Mouse (Mus musculus): ENCODE results near the gene Trmt2a. TPM values are rescaled to one million over a fixed set of nuclear protein-coding genes. Genes with fewer than 3 reads are reported as not detected.

Gene Trmt2a
- polyA plus RNA-seq, 1 experiment from 2014 or later, result 110 TPM

GRCm38 (mm10) chr16:18213689-18214088 lies 34.8 kb upstream of the Trmt2a start:
- ATAC-seq (replicated peaks; ENCODE audit: low FRiP score, low TSS enrichment, low read depth) (peak; percentile 11), DNase-seq (ENCODE audit: low spot score) (no peak)
- 40% methylated on average over 6 of the region's 6 CpGs for WGBS
- Histone ChIP-seq H3K4me3 (ENCODE audit: low read depth, low read length) (no peak overlapping the region), H3K4me1 (replicated peaks; ENCODE audit: control insufficient read depth, insufficient read depth, low read length) (0 out of 2 replicates have a peak, but pooled peaks cover 4% of the 10 kb centered on the region), H3K27ac (ENCODE audit: low read depth) (no peak overlapping the region), H3K4me2 (ENCODE audit: low read length) (no peak overlapping the region), H3K36me3 (ENCODE audit: control insufficient read depth, insufficient read depth, low read length) (no peaks in the 10 kb centered on the region), H3K9me3 (ENCODE audit: control insufficient read depth, low read length) (no peaks in the 10 kb centered on the region), H3K9ac (ENCODE audit: low read length) (no peak overlapping the region), H3K27me3 (replicated peaks; ENCODE audit: control insufficient read depth, insufficient read depth, low read length) (no peaks in the 10 kb centered on the region)

GRCm38 (mm10) chr16:18214858-18215257 lies 33.6 kb upstream of the Trmt2a start:
- Histone ChIP-seq H3K4me2 (ENCODE audit: low read length) (no peak overlapping the region), H3K4me3 (ENCODE audit: low read depth, low read length) (no peak overlapping the region), H3K9ac (ENCODE audit: low read length) (no peak overlapping the region), H3K36me3 (ENCODE audit: control insufficient read depth, insufficient read depth, low read length) (no peaks in the 10 kb centered on the region), H3K9me3 (ENCODE audit: control insufficient read depth, low read length) (no peaks in the 10 kb centered on the region), H3K27ac (ENCODE audit: low read depth) (no peak overlapping the region), H3K27me3 (replicated peaks; ENCODE audit: control insufficient read depth, insufficient read depth, low read length) (no peaks in the 10 kb centered on the region), H3K4me1 (replicated peaks; ENCODE audit: control insufficient read depth, insufficient read depth, low read length) (peaks cover 7% of the 10 kb centered on the region)
- ATAC-seq (replicated peaks; ENCODE audit: low FRiP score, low TSS enrichment, low read depth) (no peak), DNase-seq (ENCODE audit: low spot score) (no peak)
- 74% methylated on average over 7 of the region's 7 CpGs for WGBS

- no peaks in the 10 kb centered on the region for H3K9me3 ChIP-seq (ENCODE audit: control insufficient read depth, low read length)
- no peak within 1 kb of the TSS for H3K4me3 ChIP-seq (ENCODE audit: low read depth, low read length)
- WGBS, result 87% methylated on average over 4 of the region's 4 CpGs
- H3K36me3 ChIP-seq (ENCODE audit: control insufficient read depth, insufficient read depth, low read length), result peaks cover 7% of the 10 kb centered on the region; the same call in 1 of the 2 replicates
- no peak within 1 kb of the TSS for H3K4me2 ChIP-seq (ENCODE audit: low read length)
- H3K4me1 ChIP-seq (replicated peaks; ENCODE audit: control insufficient read depth, insufficient read depth, low read length), result peaks cover 10% of the 10 kb centered on the region
- no peak within 1 kb of the TSS for H3K9ac ChIP-seq (ENCODE audit: low read length)
- no peaks in the 10 kb centered on the region for H3K27me3 ChIP-seq (replicated peaks; ENCODE audit: control insufficient read depth, insufficient read depth, low read length)
- ATAC-seq (replicated peaks; ENCODE audit: low FRiP score, low TSS enrichment, low read depth) (no peak), DNase-seq (ENCODE audit: low spot score) (no peak)
- H3K27ac ChIP-seq (ENCODE audit: low read depth), result no peak within 1 kb of the TSS
These were observed 30.9 kb upstream of the Trmt2a start, which contains the start of gene Ccdc188 for GRCm38 (mm10) chr16:18217579-18217978. TSS of gene Ccdc188 (plus strand) at chr16:18217879.

GRCm38 (mm10) chr16:18218580-18218996 lies 29.9 kb upstream of the Trmt2a start:
- Histone ChIP-seq H3K9ac (ENCODE audit: low read length) (no peak overlapping the region), H3K4me1 (replicated peaks; ENCODE audit: control insufficient read depth, insufficient read depth, low read length) (peaks cover 10% of the 10 kb centered on the region), H3K27ac (ENCODE audit: low read depth) (no peak overlapping the region), H3K36me3 (ENCODE audit: control insufficient read depth, insufficient read depth, low read length) (peaks cover 16% of the 10 kb centered on the region; the same call in 1 of the 2 replicates), H3K4me2 (ENCODE audit: low read length) (no peak overlapping the region), H3K9me3 (ENCODE audit: control insufficient read depth, low read length) (no peaks in the 10 kb centered on the region), H3K27me3 (replicated peaks; ENCODE audit: control insufficient read depth, insufficient read depth, low read length) (no peaks in the 10 kb centered on the region), H3K4me3 (ENCODE audit: low read depth, low read length) (no peak overlapping the region)
- WGBS, result 71% methylated on average over 9 of the region's 9 CpGs
- ATAC-seq (replicated peaks; ENCODE audit: low FRiP score, low TSS enrichment, low read depth) (no peak), DNase-seq (ENCODE audit: low spot score) (no peak)

GRCm38 (mm10) chr16:18220001-18220400 lies 28.5 kb upstream of the Trmt2a start:
- Histone ChIP-seq H3K9ac (ENCODE audit: low read length) (no peak overlapping the region), H3K4me1 (replicated peaks; ENCODE audit: control insufficient read depth, insufficient read depth, low read length) (peaks cover 10% of the 10 kb centered on the region), H3K9me3 (ENCODE audit: control insufficient read depth, low read length) (no peaks in the 10 kb centered on the region), H3K4me2 (ENCODE audit: low read length) (no peak overlapping the region), H3K4me3 (ENCODE audit: low read depth, low read length) (no peak overlapping the region), H3K36me3 (ENCODE audit: control insufficient read depth, insufficient read depth, low read length) (peaks cover 30% of the 10 kb centered on the region), H3K27ac (ENCODE audit: low read depth) (peak overlapping the region; percentile 51), H3K27me3 (replicated peaks; ENCODE audit: control insufficient read depth, insufficient read depth, low read length) (no peaks in the 10 kb centered on the region)
- peak; percentile 58 for ATAC-seq (replicated peaks; ENCODE audit: low FRiP score, low TSS enrichment, low read depth)
- peak; percentile 68 for DNase-seq (ENCODE audit: low spot score)
- WGBS, result 36% methylated on average over 8 of the region's 8 CpGs

- no peak overlapping the region for H3K4me2 ChIP-seq (ENCODE audit: low read length)
- H3K4me1 ChIP-seq (replicated peaks; ENCODE audit: control insufficient read depth, insufficient read depth, low read length), result peaks cover 10% of the 10 kb centered on the region
- H3K9ac ChIP-seq (ENCODE audit: low read length), result no peak overlapping the region
- DNase-seq (ENCODE audit: low spot score) (no peak), ATAC-seq (replicated peaks; ENCODE audit: low FRiP score, low TSS enrichment, low read depth) (no peak; the same call in 1 of the 2 replicates)
- peaks cover 40% of the 10 kb centered on the region for H3K36me3 ChIP-seq (ENCODE audit: control insufficient read depth, insufficient read depth, low read length)
- no peaks in the 10 kb centered on the region for H3K9me3 ChIP-seq (ENCODE audit: control insufficient read depth, low read length)
- no peak overlapping the region for H3K27ac ChIP-seq (ENCODE audit: low read depth)
- H3K4me3 ChIP-seq (ENCODE audit: low read depth, low read length), result no peak overlapping the region
- 92% methylated on average over 6 of the region's 6 CpGs for WGBS
- H3K27me3 ChIP-seq (replicated peaks; ENCODE audit: control insufficient read depth, insufficient read depth, low read length), result no peaks in the 10 kb centered on the region
These were observed 27.5 kb upstream of the Trmt2a start for GRCm38 (mm10) chr16:18220856-18221542.

GRCm38 (mm10) chr16:18221543-18221898 lies 27.0 kb upstream of the Trmt2a start:
- Histone ChIP-seq H3K36me3 (ENCODE audit: control insufficient read depth, insufficient read depth, low read length) (peaks cover 45% of the 10 kb centered on the region), H3K27me3 (replicated peaks; ENCODE audit: control insufficient read depth, insufficient read depth, low read length) (no peaks in the 10 kb centered on the region), H3K4me2 (ENCODE audit: low read length) (no peak overlapping the region), H3K4me1 (replicated peaks; ENCODE audit: control insufficient read depth, insufficient read depth, low read length) (peaks cover 10% of the 10 kb centered on the region), H3K9ac (ENCODE audit: low read length) (no peak overlapping the region), H3K27ac (ENCODE audit: low read depth) (no peak overlapping the region), H3K9me3 (ENCODE audit: control insufficient read depth, low read length) (no peaks in the 10 kb centered on the region), H3K4me3 (ENCODE audit: low read depth, low read length) (no peak overlapping the region)
- ATAC-seq (replicated peaks; ENCODE audit: low FRiP score, low TSS enrichment, low read depth), result no peak
- 73% methylated on average over 11 of the region's 11 CpGs for WGBS
- DNase-seq (ENCODE audit: low spot score), result no peak

- Histone ChIP-seq H3K4me3 (ENCODE audit: low read depth, low read length) (no peak overlapping the region), H3K9ac (ENCODE audit: low read length) (no peak overlapping the region), H3K9me3 (ENCODE audit: control insufficient read depth, low read length) (no peaks in the 10 kb centered on the region), H3K36me3 (ENCODE audit: control insufficient read depth, insufficient read depth, low read length) (peaks cover 52% of the 10 kb centered on the region), H3K4me2 (ENCODE audit: low read length) (no peak overlapping the region), H3K27ac (ENCODE audit: low read depth) (no peak overlapping the region), H3K27me3 (replicated peaks; ENCODE audit: control insufficient read depth, insufficient read depth, low read length) (no peaks in the 10 kb centered on the region), H3K4me1 (replicated peaks; ENCODE audit: control insufficient read depth, insufficient read depth, low read length) (peaks cover 10% of the 10 kb centered on the region)
- WGBS, result 84% methylated on average over 11 of the region's 11 CpGs
- ATAC-seq (replicated peaks; ENCODE audit: low FRiP score, low TSS enrichment, low read depth) (no peak), DNase-seq (ENCODE audit: low spot score) (no peak)
These were observed 26.3 kb upstream of the Trmt2a start for GRCm38 (mm10) chr16:18222188-18222587.

GRCm38 (mm10) chr16:18227187-18227586 lies 21.3 kb upstream of the Trmt2a start:
- Histone ChIP-seq H3K27ac (ENCODE audit: low read depth) (no peak overlapping the region), H3K4me1 (replicated peaks; ENCODE audit: control insufficient read depth, insufficient read depth, low read length) (peaks cover 8% of the 10 kb centered on the region; the same call in 1 of the 2 replicates), H3K27me3 (replicated peaks; ENCODE audit: control insufficient read depth, insufficient read depth, low read length) (no peaks in the 10 kb centered on the region), H3K9me3 (ENCODE audit: control insufficient read depth, low read length) (no peaks in the 10 kb centered on the region), H3K4me2 (ENCODE audit: low read length) (no peak overlapping the region), H3K36me3 (ENCODE audit: control insufficient read depth, insufficient read depth, low read length) (peaks cover 62% of the 10 kb centered on the region), H3K9ac (ENCODE audit: low read length) (no peak overlapping the region), H3K4me3 (ENCODE audit: low read depth, low read length) (no peak overlapping the region)
- ATAC-seq (replicated peaks; ENCODE audit: low FRiP score, low TSS enrichment, low read depth), result no peak
- no peak for DNase-seq (ENCODE audit: low spot score)
- WGBS, result 93% methylated on average over 13 of the region's 13 CpGs

All from intestine, embryonic 14.5 days (tissue).